ENCODE assay signal across 18 mouse cellular contexts in genomic region chr2:26441688-26442087, GRCm38 (mm10).
"Had no signal": no experiment of that assay in that cellular context is flagged by ENCODE, and none has a peak within 500 bp of the region (broad histone marks: within the 10 kb centered on the region; RNA-seq: fewer than 3 reads in every experiment).

No protein-coding gene starts in this region.

- H3K27me3 ChIP-seq: limb, embryonic 12.5 days; liver, embryonic 13.5 days; lung, embryonic 15.5 days; megakaryocyte, embryonic 14.5 days; neural tube, embryonic 13.5 days; stomach, embryonic 15.5 days had no signal

- H3K9me3 ChIP-seq: limb, embryonic 12.5 days; liver, embryonic 13.5 days; lung, embryonic 15.5 days; megakaryocyte, embryonic 14.5 days; neural tube, embryonic 13.5 days; stomach, embryonic 15.5 days had no signal

- ATAC-seq: liver, postnatal 0 days; midbrain, embryonic 16.5 days had no signal

- DNase-seq: kidney, postnatal 4 days; liver; liver, embryonic 13.5 days; liver, postnatal 0 days; lung, postnatal 14 days; retina, postnatal 1 day; right cerebral cortex, postnatal 4 days; thymus, adult 2 months; thymus, postnatal 25 days had no signal

- H3K4me2 ChIP-seq: limb, embryonic 12.5 days; liver, embryonic 13.5 days; lung, embryonic 15.5 days; midbrain, embryonic 11.5 days; neural tube, embryonic 13.5 days; stomach, embryonic 15.5 days had no signal

- H3K9ac ChIP-seq: limb, embryonic 12.5 days; liver, embryonic 13.5 days; liver, postnatal 0 days; lung, embryonic 15.5 days; neural tube, embryonic 13.5 days; stomach, embryonic 15.5 days had no signal

- H3K27ac ChIP-seq: layer of hippocampus, adult 2 months; limb, embryonic 12.5 days; liver, embryonic 13.5 days; lung, embryonic 15.5 days; macrophage; neural tube, embryonic 13.5 days; stomach, embryonic 15.5 days had no signal

- H3K4me3 ChIP-seq: layer of hippocampus, adult 2 months; limb, embryonic 12.5 days; liver, embryonic 13.5 days; lung, embryonic 15.5 days; megakaryocyte, embryonic 14.5 days; neural tube, embryonic 13.5 days; stomach, embryonic 15.5 days had no signal
